Mouse (Mus musculus) Patski (cell line): ENCODE results near the gene D630036H23Rik. TPM values are rescaled to one million over a fixed set of nuclear protein-coding genes. Genes with fewer than 3 reads are reported as not detected.

Experiments used
- ATAC-seq: fragments of 100-300 bp; one replicate; pipeline ENCODE4 v1.8.0; 2021
- CTCF ChIA-PET: fragments of 350-600 bp; sonication (Branson Sonifier 250); formaldehyde crosslinking; loops from one replicate; lab custom pipeline; 2022; ENCODE audit warnings: inconsistent platforms; lab: Charles Lee
- POLR2A ChIA-PET: fragments of 350-600 bp; sonication (Branson Sonifier 250); formaldehyde crosslinking; loops from one replicate; lab custom pipeline; 2022; ENCODE audit warnings: antibody characterized with exemption, inconsistent platforms; lab: Charles Lee
- DNase-seq: peaks from one replicate; pipeline ENCODE4 v3.0.0-alpha.2; 2011; ENCODE audit warnings: low read depth, low spot score
- H3K27me3 ChIP-seq: fragments of 371-371 bp; one replicate; pipeline ENCODE4 v1.5.1; 2021
- CTCF ChIP-seq: fragments of 100-300 bp; IDR thresholded peaks from one replicate; pipeline ENCODE4 v1.5.1; 2021
- in situ Hi-C: fragments of 300-500 bp; cut with MboI; formaldehyde crosslinking; loops from 3 replicates; pipeline ENCODE4 v1.11.1; 2018; ENCODE audit warnings: low pct_unique_long_range_greater_than_20kb, mixed read lengths
- polyA plus RNA-seq: library from polyadenylated mRNA; unstranded; gene quantifications from one replicate; pipeline ENCODE4 v1.2.3, GENCODE M21; 2021

Gene D630036H23Rik
- polyA plus RNA-seq, 1 experiment from 2014 or later: not detected

DNA sequence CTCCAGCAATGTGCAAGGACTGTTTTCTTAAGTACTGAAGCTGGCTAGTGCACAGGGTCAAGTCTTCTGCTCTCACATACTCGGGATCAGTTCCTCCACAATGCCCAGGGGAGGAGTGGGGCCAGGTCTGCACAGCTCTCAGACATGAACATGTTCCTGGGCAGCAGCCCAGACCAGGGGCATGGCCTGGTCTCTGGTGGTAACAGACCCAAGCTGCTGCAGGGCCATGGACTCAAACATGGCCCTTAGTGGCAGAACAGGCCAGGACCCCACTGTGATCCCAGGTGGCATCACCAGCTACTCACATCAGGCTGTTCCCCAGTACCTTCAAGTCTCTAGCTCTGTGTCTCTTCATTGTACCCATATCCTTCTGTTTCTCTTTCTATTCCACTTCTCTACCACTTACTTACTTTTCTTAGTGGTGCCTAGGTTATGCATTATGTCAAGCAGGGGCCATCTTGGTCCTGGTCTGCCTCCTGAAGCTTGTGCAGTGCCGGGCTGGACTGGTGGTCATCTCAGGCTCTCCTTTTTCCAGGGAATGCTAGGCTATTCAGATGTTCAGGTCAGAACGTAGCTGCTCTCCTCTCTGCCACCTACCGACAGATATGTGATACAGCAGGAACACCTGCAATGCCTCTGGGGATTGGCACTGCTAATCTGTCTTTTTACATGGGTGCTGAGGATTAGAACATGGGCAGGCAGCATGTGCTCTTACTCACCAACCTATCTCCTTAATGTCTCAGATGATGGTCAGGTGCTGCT lies 8.6 kb downstream of the D630036H23Rik start:
- ChIA-PET CTCF (no interaction called here), POLR2A (no interaction called here)
- DNase-seq: no peak
- H3K27me3 ChIP-seq: no peaks in the 10 kb centered on the region
- in situ Hi-C loops: no loop called here
- ATAC-seq: no peak
- no peak for TF ChIP-seq CTCF

DNA sequence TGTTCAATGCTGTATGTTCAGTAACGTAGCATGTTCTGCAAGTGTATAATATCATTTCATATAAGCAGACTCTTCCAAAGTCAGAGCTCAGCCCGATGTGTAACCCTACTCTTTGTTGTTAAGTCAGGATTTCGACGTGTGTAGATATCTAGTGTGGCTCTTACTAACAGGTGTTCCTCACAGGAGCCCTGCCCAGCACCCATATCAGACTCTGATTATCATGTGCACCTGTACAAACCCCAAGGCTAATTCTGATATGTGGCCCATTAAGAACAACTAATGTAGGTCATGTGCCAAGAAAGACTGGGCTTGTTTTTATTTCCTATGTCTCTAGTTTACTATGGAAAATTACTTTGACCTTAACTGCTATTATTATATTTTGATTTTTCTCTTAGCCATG lies 18.0 kb downstream of the D630036H23Rik start:
- in situ Hi-C loops: no loop called here
- no peak for DNase-seq
- ChIA-PET POLR2A (no interaction called here), CTCF (no interaction called here)
- no peak for ATAC-seq
- H3K27me3 ChIP-seq: no peaks in the 10 kb centered on the region
- TF ChIP-seq CTCF: no peak

DNA sequence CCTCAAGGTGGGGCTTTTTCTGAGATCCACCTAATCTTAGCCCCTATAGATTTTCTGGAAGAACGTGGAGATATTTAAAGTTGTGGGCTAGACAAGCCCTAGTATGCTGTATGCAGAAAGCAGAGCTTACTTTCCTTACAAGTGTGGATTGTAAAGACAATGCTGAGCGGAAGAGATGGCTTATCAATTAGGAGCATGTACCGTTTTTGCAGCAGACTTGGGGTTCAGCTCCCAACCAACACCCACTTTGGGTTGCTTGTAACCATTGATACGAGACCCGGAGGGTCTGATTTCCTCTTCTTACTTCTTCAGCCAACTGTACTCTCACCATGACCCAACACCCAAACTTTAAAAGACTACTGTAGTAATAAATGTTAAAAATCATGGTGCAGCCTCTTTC lies 21.3 kb downstream of the D630036H23Rik start:
- POLR2A ChIA-PET: no interaction called here
- TF ChIP-seq CTCF: no peak
- CTCF ChIA-PET: no interaction called here
- DNase-seq (no peak), ATAC-seq (no peak)
- in situ Hi-C loops: no loop called here
- H3K27me3 ChIP-seq: no peaks in the 10 kb centered on the region

DNA sequence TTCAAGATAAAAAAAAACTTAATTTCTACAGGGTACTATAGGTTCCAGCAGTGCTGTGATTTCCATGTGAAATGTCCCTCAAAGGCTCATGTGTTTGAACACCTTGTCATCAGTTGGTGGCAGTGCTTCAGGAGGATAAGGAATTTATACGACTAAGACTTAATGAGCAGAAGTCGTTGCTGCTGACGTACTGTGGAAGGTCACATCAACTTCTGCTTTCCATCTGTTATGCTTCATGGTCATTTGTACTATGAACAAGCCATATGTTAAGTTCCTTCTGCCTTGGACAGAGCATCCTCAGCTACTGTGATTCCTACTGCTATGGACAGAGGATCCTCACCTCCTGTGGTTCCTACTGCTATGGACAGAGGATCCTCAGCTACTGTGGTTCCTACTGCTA lies 21.9 kb downstream of the D630036H23Rik start:
- ChIA-PET POLR2A (no interaction called here), CTCF (no interaction called here)
- H3K27me3 ChIP-seq: no peaks in the 10 kb centered on the region
- in situ Hi-C loops: no loop called here
- ATAC-seq (no peak), DNase-seq (no peak)
- no peak for TF ChIP-seq CTCF

DNA sequence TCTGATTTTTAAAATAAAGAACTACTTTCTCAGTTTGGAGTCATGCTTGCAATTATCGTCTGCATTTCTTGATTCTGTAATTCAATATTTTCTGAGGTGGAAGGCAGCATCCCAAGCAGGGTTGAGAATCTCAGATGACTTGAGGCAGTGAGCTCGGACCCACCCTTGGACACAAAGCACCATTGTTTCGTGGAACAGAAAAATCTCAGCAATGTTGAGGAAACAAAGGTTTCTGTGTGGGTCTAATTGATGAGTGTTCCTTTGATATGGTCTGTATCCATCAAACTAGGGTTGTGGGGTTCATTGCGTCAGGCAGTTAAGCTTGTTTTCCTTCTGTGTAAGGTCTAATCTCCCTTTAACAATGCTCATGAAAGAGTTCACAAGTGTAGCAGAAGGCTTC lies 37.9 kb downstream of the D630036H23Rik start:
- POLR2A ChIA-PET: no interaction called here
- in situ Hi-C loops: no loop called here
- ATAC-seq (no peak), DNase-seq (no peak)
- H3K27me3 ChIP-seq: no peaks in the 10 kb centered on the region
- TF ChIP-seq CTCF: no peak
- CTCF ChIA-PET: no interaction called here

DNA sequence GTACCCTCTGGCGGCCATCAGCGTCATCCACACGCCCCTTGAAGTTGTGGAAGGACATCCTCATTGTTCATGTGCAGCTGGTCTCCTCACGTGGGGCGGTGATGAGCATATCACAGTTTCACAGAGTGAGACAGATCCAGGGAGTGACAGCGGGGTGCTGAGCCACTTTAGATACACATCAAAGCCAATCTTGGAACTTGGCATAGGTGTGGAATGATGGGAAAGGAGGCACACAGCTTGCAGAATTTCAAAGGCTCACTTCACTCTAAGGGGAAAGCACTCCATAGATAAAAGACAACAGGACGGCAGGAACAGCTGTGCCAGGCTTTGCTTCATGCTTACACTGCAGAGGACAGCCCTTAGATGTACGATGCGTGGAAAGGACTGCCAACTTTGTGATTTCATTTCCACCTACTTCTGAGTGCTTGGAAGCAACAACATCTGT lies 48.1 kb downstream of the D630036H23Rik start:
- CTCF ChIA-PET: interaction anchor here (1.0 kb wide), 1 partner anchor 20 kb away, joined by 3 read pairs; no protein-coding TSS in a partner anchor
- no peak for TF ChIP-seq CTCF
- no peak for DNase-seq
- in situ Hi-C loops: no loop called here
- H3K27me3 ChIP-seq: no peaks in the 10 kb centered on the region
- POLR2A ChIA-PET: no interaction called here
- ATAC-seq: no peak

DNA sequence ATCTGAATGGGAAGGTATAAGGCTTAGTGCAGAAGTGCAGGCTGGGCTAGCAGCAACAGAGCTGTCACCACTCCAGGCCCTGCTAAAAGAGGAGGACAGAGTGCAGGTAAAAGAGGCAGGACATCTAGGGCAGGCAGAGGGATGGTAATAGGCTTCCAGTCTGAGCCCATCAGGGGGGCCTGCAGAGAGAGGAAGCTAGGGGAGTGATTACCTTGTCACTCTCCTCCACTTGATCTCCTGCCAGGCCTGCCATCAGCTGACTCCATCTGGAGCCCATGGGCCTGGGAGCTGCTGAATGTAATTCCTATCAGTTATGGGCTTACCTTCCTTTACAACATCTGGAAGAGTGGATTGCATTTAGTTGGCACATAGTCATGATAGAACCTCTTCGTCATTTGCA lies 49.3 kb downstream of the D630036H23Rik start:
- ATAC-seq (no peak), DNase-seq (no peak)
- ChIA-PET CTCF (interaction anchor here (1.0 kb wide), 1 partner anchor 21 kb away, joined by 3 read pairs; no protein-coding TSS in a partner anchor), POLR2A (no interaction called here)
- H3K27me3 ChIP-seq: no peaks in the 10 kb centered on the region
- in situ Hi-C loops: no loop called here
- no peak for TF ChIP-seq CTCF

Other genes with a start within 250 kb of the D630036H23Rik start
- gene Ankmy2, start 225.1 kb downstream of the D630036H23Rik start, polyA plus RNA-seq: 35.1 TPM
- 52.3 TPM for gene Bzw2, start 224.1 kb downstream of the D630036H23Rik start, polyA plus RNA-seq
- gene Lrrc72, start 128.8 kb downstream of the D630036H23Rik start, polyA plus RNA-seq: not detected
- gene Sostdc1, start 68.0 kb downstream of the D630036H23Rik start, polyA plus RNA-seq: 0.18 TPM
- 0.33 TPM for gene Ispd, start 731 bp downstream of the D630036H23Rik start, polyA plus RNA-seq